Mouse (Mus musculus) limb, embryonic 14.5 days (tissue): ENCODE results near the gene Cfap61. TPM values are rescaled to one million over a fixed set of nuclear protein-coding genes. Genes with fewer than 3 reads are reported as not detected.

Experiments
- ATAC-seq: fragments of 200-750 bp; cut with Nextera tagmentation; 2 replicates; pipeline ENCODE4 v1.8.0; 2017; ENCODE audit warnings: low read depth, moderate number of reproducible peaks, moderate TSS enrichment; ENCODE audit not compliant: low FRiP score
- DNase-seq: peaks from one replicate; pipeline ENCODE4 v3.0.0-alpha.2; 2015; ENCODE audit warnings: low spot score
- H3K27ac ChIP-seq: fragments of 300-500 bp; sonication (generic); replicated peaks from 2 replicates; pipeline ENCODE4 v1.5.1; 2014; ENCODE audit warnings: low read depth, mild to moderate bottlenecking, low read length, moderate library complexity, mixed read lengths
- H3K27me3 ChIP-seq: fragments of 300-500 bp; sonication (generic); 2 replicates; pipeline ENCODE4 v1.6.1; 2014; ENCODE audit warnings: low read length, mixed read lengths; ENCODE audit not compliant: control insufficient read depth, insufficient read depth
- H3K36me3 ChIP-seq: fragments of 300-500 bp; sonication (generic); 2 replicates; pipeline ENCODE4 v1.6.1; 2014; ENCODE audit warnings: mild to moderate bottlenecking, low read length, moderate library complexity, mixed read lengths; ENCODE audit not compliant: control insufficient read depth, insufficient read depth
- H3K4me1 ChIP-seq: fragments of 300-500 bp; sonication (generic); 2 replicates; pipeline ENCODE4 v1.6.1; 2014; ENCODE audit warnings: antibody characterized with exemption, low read length, mixed read lengths; ENCODE audit not compliant: control insufficient read depth, insufficient read depth
- H3K4me2 ChIP-seq: fragments of 300-500 bp; sonication (generic); replicated peaks from 2 replicates; pipeline ENCODE4 v1.6.1; 2014; ENCODE audit warnings: low read depth, mild to moderate bottlenecking, low read length, moderate library complexity; ENCODE audit not compliant: severe bottlenecking
- H3K4me3 ChIP-seq: fragments of 300-500 bp; sonication (generic); replicated peaks from 2 replicates; pipeline ENCODE4 v1.5.1; 2014; ENCODE audit warnings: low read length
- H3K9ac ChIP-seq: fragments of 300-500 bp; sonication (generic); 2 replicates; pipeline ENCODE4 v1.6.1; 2014; ENCODE audit warnings: mild to moderate bottlenecking, low read depth, low read length, moderate library complexity; ENCODE audit not compliant: severe bottlenecking
- H3K9me3 ChIP-seq: fragments of 300-500 bp; sonication (generic); 2 replicates; pipeline ENCODE4 v1.6.1; 2016; ENCODE audit warnings: low read length; ENCODE audit not compliant: control insufficient read depth
- POLR2A ChIP-seq: fragments of 200-500 bp; IDR thresholded peaks from 2 replicates; pipeline ENCODE4 v1.8.0; 2012; ENCODE audit warnings: inconsistent platforms, mild to moderate bottlenecking, moderate library complexity, borderline replicate concordance; ENCODE audit not compliant: insufficient read depth, insufficient read length; ENCODE audit errors: extremely low read depth
- WGBS: fragments of 180-500 bp; shearing (Covaris S2); extraction: QIAGEN DNeasy Blood & Tissue Kit; methylation state at CpG from one replicate; pipeline ENCODE4 v1.1.7; 2014; 5-methylcytosine and 5-hydroxymethylcytosine counted together
- polyA plus RNA-seq, 2 experiments: library from polyadenylated mRNA; depleted of rRNA in 1 of 2; stranded (reverse) in 1 of 2; unstranded in 1 of 2; fragments of >200 nt; fragmentation: Nextera tagmentation in 1 of 2; extraction: Ambion mirVana in 1 of 2; gene quantifications; 2 replicates each; pipeline versions ENCODE4 v1.2.1 to v1.2.3; 2012 to 2014

Cfap61 gene
- polyA plus RNA-seq, 2 experiments = 0.15 TPM; not detected in 1

DNA sequence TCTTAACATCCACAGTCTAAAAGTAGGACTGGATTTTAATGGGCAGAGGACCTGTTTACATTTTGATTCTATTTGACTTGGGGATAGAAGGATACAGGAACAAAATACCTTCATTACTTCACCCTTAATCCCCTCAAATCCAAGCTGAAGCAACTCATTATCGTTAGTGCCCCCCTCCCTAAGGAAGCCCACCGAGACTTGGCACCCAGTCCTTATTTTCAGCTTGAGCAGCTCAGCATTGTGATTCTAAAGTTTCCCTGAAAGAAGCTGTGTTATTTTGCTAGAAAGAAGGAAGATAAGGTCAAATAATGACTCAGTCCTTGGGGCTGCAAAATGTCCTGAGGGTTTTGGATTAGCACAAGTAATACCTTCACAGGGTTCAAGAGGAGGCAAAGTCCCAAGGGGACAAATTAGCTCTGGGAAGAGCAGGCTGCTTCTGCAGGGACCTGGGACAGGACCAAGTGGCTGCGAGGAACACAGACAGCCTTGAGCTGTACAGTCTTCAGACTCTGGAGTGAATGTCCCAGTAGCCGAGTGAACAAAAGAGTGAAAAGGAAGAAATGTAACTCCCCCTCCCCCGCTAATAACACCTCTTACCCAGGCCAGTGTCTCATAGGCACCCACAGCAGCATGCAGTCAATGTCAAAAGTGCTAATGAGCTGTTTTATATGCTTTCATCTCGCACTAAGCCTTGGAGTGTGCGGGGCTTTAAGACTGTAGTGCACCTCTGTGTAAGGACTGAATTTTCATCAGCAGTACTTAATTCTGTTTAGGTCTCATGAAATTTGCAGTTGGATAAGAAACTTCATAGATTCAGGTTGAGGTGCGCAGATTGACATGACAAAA, 81.0 kb downstream of the Cfap61 start:
- 40% methylated on average over 8 of the region's 8 CpGs for whole genome bisulfite sequencing
- ATAC-seq = no peak
- DNase-seq = no peak

DNA sequence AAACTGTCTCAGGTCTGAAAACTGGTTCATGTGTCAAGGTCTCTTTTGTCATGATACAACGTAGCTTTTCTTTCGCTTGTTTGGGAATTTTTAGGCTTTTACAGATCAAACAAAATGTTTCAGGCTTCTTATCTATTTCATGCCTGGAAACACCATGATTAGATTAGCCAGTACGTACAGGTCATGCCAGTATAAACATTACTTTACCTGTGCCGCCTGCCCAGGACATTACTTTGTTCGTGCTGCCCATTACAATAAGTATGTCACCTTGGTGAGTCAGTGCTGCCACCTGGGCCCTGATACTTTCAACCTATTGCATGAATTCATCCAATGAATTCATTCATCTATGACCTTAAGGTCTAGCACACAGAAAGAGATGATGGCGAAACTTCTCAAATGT, 88.3 kb downstream of the Cfap61 start:
- Histone ChIP-seq H3K4me1 (no peaks in the 10 kb centered on the region), H3K27ac (no peak overlapping the region), H3K36me3 (no peaks in the 10 kb centered on the region), H3K4me2 (no peak overlapping the region), H3K9ac (no peak overlapping the region), H3K27me3 (no peaks in the 10 kb centered on the region), H3K9me3 (no peaks in the 10 kb centered on the region), H3K4me3 (no peak overlapping the region)
- DNase-seq (no peak), ATAC-seq (no peak)
- WGBS = 88% methylated on average over 6 of the region's 6 CpGs
- TF ChIP-seq POLR2A = no peak

More for the DNA sequence above, 81.0 kb downstream of the Cfap61 start:
- no peak for TF ChIP-seq POLR2A
- no peaks in the 10 kb centered on the region for H3K36me3 ChIP-seq
- 0 out of 2 replicates have a peak, but pooled peaks cover 4% of the 10 kb centered on the region for H3K4me1 ChIP-seq
- no peak overlapping the region for H3K9ac ChIP-seq
- no peak overlapping the region for H3K4me2 ChIP-seq
- no peaks in the 10 kb centered on the region for H3K27me3 ChIP-seq
- no peak overlapping the region for H3K4me3 ChIP-seq
- no peaks in the 10 kb centered on the region for H3K9me3 ChIP-seq
- H3K27ac ChIP-seq = no peak overlapping the region

DNA sequence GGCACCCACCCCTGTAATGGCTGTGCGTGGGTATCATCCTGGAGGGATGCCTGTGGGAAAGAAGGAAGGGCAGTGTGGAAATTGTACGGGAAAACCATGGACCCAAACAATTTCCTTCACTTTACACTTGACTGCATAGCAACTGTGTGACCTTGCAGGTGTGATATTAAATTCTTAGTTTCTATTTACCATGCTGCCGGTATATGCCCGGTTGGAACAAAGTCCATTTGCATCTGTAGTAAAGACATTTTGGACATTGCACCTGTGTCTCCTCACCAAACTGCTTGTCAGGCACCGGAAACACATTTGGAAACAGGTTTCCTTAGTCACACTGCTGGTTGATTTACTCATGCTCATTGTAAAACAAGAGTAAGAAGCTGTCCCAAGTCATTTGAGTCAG, 109.1 kb downstream of the Cfap61 start:
- Histone ChIP-seq H3K27ac (no peak overlapping the region), H3K9ac (no peak overlapping the region), H3K36me3 (no peaks in the 10 kb centered on the region), H3K27me3 (no peaks in the 10 kb centered on the region), H3K4me3 (no peak overlapping the region), H3K4me2 (no peak overlapping the region), H3K9me3 (no peaks in the 10 kb centered on the region), H3K4me1 (no peaks in the 10 kb centered on the region)
- ATAC-seq (no peak), DNase-seq (no peak)
- WGBS = 87% methylated on average over 5 of the region's 5 CpGs
- TF ChIP-seq POLR2A = no peak

DNA sequence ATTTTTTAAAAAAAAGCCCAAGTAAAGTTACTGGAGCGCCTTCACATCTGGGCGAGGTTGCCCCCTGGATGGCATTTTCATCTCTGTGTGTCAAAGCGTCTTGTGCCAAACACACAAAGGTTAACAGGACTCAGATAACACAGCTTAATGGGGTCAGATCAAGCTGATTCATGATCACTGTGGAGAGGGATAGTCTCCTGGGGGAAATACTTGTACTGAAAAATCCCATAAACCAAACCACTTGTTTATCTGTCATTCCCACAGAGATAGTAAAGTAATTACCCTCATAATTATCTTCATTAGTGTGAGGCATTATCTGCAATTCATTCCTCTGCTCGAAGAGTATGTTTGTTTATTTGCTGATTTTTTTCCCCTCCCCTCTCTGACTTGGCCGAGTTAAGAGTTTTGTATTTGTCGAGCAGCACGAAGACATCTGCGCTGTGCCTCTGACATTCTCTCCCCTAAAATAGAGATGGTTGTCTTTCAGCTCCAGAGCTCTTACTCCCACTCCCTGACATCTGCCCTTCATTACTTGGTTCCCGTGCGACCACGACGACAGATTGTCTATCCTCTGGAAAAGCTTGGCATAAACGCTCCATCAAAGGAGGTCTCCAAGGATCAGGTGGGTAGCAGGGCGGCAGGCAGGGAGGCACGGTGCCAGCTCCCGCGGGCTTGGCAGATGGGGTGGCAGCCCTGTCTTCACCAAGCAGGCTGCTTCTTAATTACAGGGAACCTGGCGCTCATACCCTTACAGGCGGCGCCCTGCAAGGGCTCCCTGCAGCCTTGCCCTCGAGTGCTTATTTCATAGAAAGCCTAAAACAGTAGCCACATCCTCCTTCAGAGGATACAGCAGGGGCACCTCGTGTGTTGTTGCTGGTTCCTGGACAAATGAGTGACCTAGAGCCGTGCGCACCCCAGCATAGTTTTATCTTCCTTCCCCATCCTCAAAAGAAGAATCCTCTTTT, 110.6 kb downstream of the Cfap61 start:
- Histone ChIP-seq H3K27me3 (no peaks in the 10 kb centered on the region), H3K9ac (no peak overlapping the region), H3K4me1 (no peaks in the 10 kb centered on the region), H3K4me3 (no peak overlapping the region), H3K27ac (no peak overlapping the region), H3K9me3 (no peaks in the 10 kb centered on the region), H3K4me2 (peak overlapping the region; percentile 17; the same call in 1 of the 2 replicates), H3K36me3 (no peaks in the 10 kb centered on the region)
- TF ChIP-seq POLR2A = no peak
- WGBS = 30% methylated on average over 24 of the region's 24 CpGs
- DNase-seq (no peak), ATAC-seq (no peak)

DNA sequence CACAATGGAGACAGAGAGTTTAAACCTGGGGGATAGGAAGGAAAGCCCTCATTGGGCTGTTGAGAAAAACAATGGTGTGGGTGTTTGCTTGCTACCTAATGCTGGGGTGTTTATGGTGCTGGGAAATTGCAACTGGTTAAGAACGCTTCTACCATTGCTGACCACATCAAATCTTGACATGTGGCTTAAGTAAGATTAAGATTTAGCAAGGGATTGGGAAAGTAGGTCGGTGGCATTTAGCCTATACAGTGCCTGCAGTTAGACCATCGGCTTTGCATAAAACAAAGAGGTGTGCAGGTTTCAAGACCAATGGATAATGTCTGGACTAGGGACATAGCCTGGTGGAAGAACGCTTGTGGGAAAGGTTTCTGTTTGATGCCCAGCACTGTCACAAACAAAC, 113.1 kb downstream of the Cfap61 start:
- H3K4me1 ChIP-seq = no peaks in the 10 kb centered on the region
- H3K27ac ChIP-seq = no peak overlapping the region
- no peak overlapping the region for H3K4me3 ChIP-seq
- no peak overlapping the region for H3K4me2 ChIP-seq
- no peak overlapping the region for H3K9ac ChIP-seq
- ATAC-seq (no peak), DNase-seq (no peak)
- H3K27me3 ChIP-seq = no peaks in the 10 kb centered on the region
- 78% methylated on average over 4 of the region's 4 CpGs for WGBS
- no peak for TF ChIP-seq POLR2A
- no peaks in the 10 kb centered on the region for H3K36me3 ChIP-seq
- H3K9me3 ChIP-seq = no peaks in the 10 kb centered on the region
